Mouse (Mus musculus): ENCODE measurements around the gene Dpf3. TPM values are rescaled to one million over a fixed set of nuclear protein-coding genes. Genes with fewer than 3 reads are reported as not detected.

The Dpf3 gene
- polyA plus RNA-seq, 2 experiments = 3.0 to 4.9 TPM

- H3K9ac ChIP-seq (ENCODE audit: low read depth, low read length, severe bottlenecking) = no peak overlapping the region
- DNase-seq (ENCODE audit: low spot score) = no peak
- no peaks in the 10 kb centered on the region for H3K4me1 ChIP-seq (ENCODE audit: control insufficient read depth, insufficient read depth, low read length)
- 78% methylated on average over 4 of the region's 4 CpGs for WGBS
- H3K9me3 ChIP-seq (ENCODE audit: control insufficient read depth, low read length) = no peaks in the 10 kb centered on the region
- H3K27ac ChIP-seq (replicated peaks; ENCODE audit: low read depth, low read length) = no peak overlapping the region
- H3K4me2 ChIP-seq (replicated peaks; ENCODE audit: low read depth, low read length, severe bottlenecking) = no peak overlapping the region
- no peak for TF ChIP-seq POLR2A (IDR thresholded peaks at IDR 0.05; ENCODE audit: borderline replicate concordance, extremely low read depth, insufficient read depth, insufficient read length)
- H3K36me3 ChIP-seq (ENCODE audit: control insufficient read depth, insufficient read depth, low read length) = no peaks in the 10 kb centered on the region
- no peak for ATAC-seq (ENCODE audit: low FRiP score, low read depth)
- no peaks in the 10 kb centered on the region for H3K27me3 ChIP-seq (ENCODE audit: control insufficient read depth, insufficient read depth, low read length)
- no peak overlapping the region for H3K4me3 ChIP-seq (replicated peaks; ENCODE audit: low read length)
Observed at GRCm38 (mm10) chr12:83466053-83466452, 21.5 kb downstream of the Dpf3 start.

- Histone ChIP-seq H3K27me3 (ENCODE audit: control insufficient read depth, insufficient read depth, low read length) (no peaks in the 10 kb centered on the region), H3K9me3 (ENCODE audit: control insufficient read depth, low read length) (no peaks in the 10 kb centered on the region), H3K4me2 (replicated peaks; ENCODE audit: low read depth, low read length, severe bottlenecking) (no peak overlapping the region), H3K4me1 (ENCODE audit: control insufficient read depth, insufficient read depth, low read length) (no peaks in the 10 kb centered on the region), H3K4me3 (replicated peaks; ENCODE audit: low read length) (no peak overlapping the region), H3K36me3 (ENCODE audit: control insufficient read depth, insufficient read depth, low read length) (no peaks in the 10 kb centered on the region), H3K27ac (replicated peaks; ENCODE audit: low read depth, low read length) (no peak overlapping the region), H3K9ac (ENCODE audit: low read depth, low read length, severe bottlenecking) (no peak overlapping the region)
- 73% methylated on average over 3 of the region's 3 CpGs for WGBS
- ATAC-seq (ENCODE audit: low FRiP score, low read depth) (no peak), DNase-seq (ENCODE audit: low spot score) (no peak)
- no peak for TF ChIP-seq POLR2A (IDR thresholded peaks at IDR 0.05; ENCODE audit: borderline replicate concordance, extremely low read depth, insufficient read depth, insufficient read length)
Observed at GRCm38 (mm10) chr12:83460272-83460671, 27.2 kb downstream of the Dpf3 start.

- no peak for ATAC-seq (ENCODE audit: low FRiP score, low read depth)
- 62% methylated on average over 5 of the region's 5 CpGs for WGBS
- no peaks in the 10 kb centered on the region for H3K9me3 ChIP-seq (ENCODE audit: control insufficient read depth, low read length)
- TF ChIP-seq POLR2A (IDR thresholded peaks at IDR 0.05; ENCODE audit: borderline replicate concordance, extremely low read depth, insufficient read depth, insufficient read length) = no peak
- H3K4me1 ChIP-seq (ENCODE audit: control insufficient read depth, insufficient read depth, low read length) = no peaks in the 10 kb centered on the region
- no peaks in the 10 kb centered on the region for H3K36me3 ChIP-seq (ENCODE audit: control insufficient read depth, insufficient read depth, low read length)
- no peaks in the 10 kb centered on the region for H3K27me3 ChIP-seq (ENCODE audit: control insufficient read depth, insufficient read depth, low read length)
- no peak overlapping the region for H3K9ac ChIP-seq (ENCODE audit: low read depth, low read length, severe bottlenecking)
- H3K4me3 ChIP-seq (replicated peaks; ENCODE audit: low read length) = no peak overlapping the region
- H3K4me2 ChIP-seq (replicated peaks; ENCODE audit: low read depth, low read length, severe bottlenecking) = no peak overlapping the region
- no peak overlapping the region for H3K27ac ChIP-seq (replicated peaks; ENCODE audit: low read depth, low read length)
- no peak for DNase-seq (ENCODE audit: low spot score)
Observed at GRCm38 (mm10) chr12:83454697-83455321, 32.7 kb downstream of the Dpf3 start.

GRCm38 (mm10) chr12:83451850-83452249 lies 35.7 kb downstream of the Dpf3 start:
- peaks cover 7% of the 10 kb centered on the region; the same call in 1 of the 2 replicates for H3K4me1 ChIP-seq (ENCODE audit: control insufficient read depth, insufficient read depth, low read length)
- no peak for TF ChIP-seq POLR2A (IDR thresholded peaks at IDR 0.05; ENCODE audit: borderline replicate concordance, extremely low read depth, insufficient read depth, insufficient read length)
- H3K9ac ChIP-seq (ENCODE audit: low read depth, low read length, severe bottlenecking) = no peak overlapping the region
- H3K4me2 ChIP-seq (replicated peaks; ENCODE audit: low read depth, low read length, severe bottlenecking) = no peak overlapping the region
- no peaks in the 10 kb centered on the region for H3K36me3 ChIP-seq (ENCODE audit: control insufficient read depth, insufficient read depth, low read length)
- no peak overlapping the region for H3K27ac ChIP-seq (replicated peaks; ENCODE audit: low read depth, low read length)
- ATAC-seq (ENCODE audit: low FRiP score, low read depth) = no peak
- H3K27me3 ChIP-seq (ENCODE audit: control insufficient read depth, insufficient read depth, low read length) = no peaks in the 10 kb centered on the region
- no peaks in the 10 kb centered on the region for H3K9me3 ChIP-seq (ENCODE audit: control insufficient read depth, low read length)
- H3K4me3 ChIP-seq (replicated peaks; ENCODE audit: low read length) = no peak overlapping the region
- WGBS = 60% methylated on average over 8 of the region's 8 CpGs
- DNase-seq (ENCODE audit: low spot score) = no peak

GRCm38 (mm10) chr12:83450471-83450870 lies 37.0 kb downstream of the Dpf3 start:
- ATAC-seq (ENCODE audit: low FRiP score, low read depth) (no peak), DNase-seq (ENCODE audit: low spot score) (no peak)
- TF ChIP-seq POLR2A (IDR thresholded peaks at IDR 0.05; ENCODE audit: borderline replicate concordance, extremely low read depth, insufficient read depth, insufficient read length) = no peak
- Histone ChIP-seq H3K27me3 (ENCODE audit: control insufficient read depth, insufficient read depth, low read length) (no peaks in the 10 kb centered on the region), H3K9ac (ENCODE audit: low read depth, low read length, severe bottlenecking) (no peak overlapping the region), H3K27ac (replicated peaks; ENCODE audit: low read depth, low read length) (no peak overlapping the region), H3K36me3 (ENCODE audit: control insufficient read depth, insufficient read depth, low read length) (no peaks in the 10 kb centered on the region), H3K9me3 (ENCODE audit: control insufficient read depth, low read length) (no peaks in the 10 kb centered on the region), H3K4me2 (replicated peaks; ENCODE audit: low read depth, low read length, severe bottlenecking) (no peak overlapping the region), H3K4me3 (replicated peaks; ENCODE audit: low read length) (no peak overlapping the region), H3K4me1 (ENCODE audit: control insufficient read depth, insufficient read depth, low read length) (peaks cover 7% of the 10 kb centered on the region; the same call in 1 of the 2 replicates)
- 95% methylated on average over 1 of the region's 1 CpGs for WGBS

Data from limb, embryonic 14.5 days (tissue).